Mouse (Mus musculus): Measurements from ENCODE around the gene Cpm. TPM values are rescaled to one million over a fixed set of nuclear protein-coding genes. Genes with fewer than 3 reads are reported as not detected.

Cpm gene
- polyA plus RNA-seq, 1 experiment = not detected

DNA sequence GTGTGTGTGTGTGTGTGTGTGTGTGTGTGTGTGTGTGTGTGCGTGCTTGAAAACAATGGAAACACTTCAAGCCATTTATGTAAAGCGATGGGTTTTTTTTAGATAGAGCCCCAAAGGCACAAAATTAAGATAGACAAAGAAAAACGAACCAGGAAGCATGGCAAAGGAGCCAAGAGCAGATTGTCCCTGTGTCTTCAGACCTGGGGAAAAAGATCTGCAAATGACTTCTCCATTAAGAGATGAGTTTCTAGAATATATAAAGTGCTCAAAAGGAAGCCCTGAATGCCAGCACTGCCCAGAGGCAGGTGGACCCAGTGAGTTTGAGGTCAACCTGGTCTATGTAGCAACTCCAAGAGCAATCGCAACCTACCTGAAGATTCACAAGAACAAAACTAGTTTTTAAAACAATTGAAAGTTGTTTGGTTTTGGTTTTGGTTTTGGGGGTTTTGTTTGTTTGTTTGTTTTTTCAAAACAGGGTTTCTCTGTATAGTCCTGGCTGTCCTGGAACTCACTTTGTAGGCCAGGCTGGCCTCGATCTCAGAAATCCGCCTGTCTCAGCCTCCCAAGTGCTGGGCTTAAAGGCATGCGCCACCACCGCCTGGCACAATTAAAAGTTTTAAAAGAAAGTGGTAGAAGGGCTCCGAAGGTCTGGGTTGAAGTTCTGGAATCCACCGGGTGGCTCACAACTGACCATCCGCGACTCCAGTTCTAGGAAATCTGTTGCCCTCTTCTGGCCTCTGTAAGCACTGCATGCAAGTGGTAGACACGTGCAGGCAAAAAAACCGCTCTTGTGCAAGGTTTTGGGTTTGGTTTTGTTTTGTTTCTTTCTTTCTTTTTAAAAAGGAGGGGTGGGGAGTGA is 52.9 kb downstream of the Cpm start:
- TF ChIP-seq GATA1 (IDR thresholded peaks at IDR 0.05; ENCODE audit: low read length) = no peak

DNA sequence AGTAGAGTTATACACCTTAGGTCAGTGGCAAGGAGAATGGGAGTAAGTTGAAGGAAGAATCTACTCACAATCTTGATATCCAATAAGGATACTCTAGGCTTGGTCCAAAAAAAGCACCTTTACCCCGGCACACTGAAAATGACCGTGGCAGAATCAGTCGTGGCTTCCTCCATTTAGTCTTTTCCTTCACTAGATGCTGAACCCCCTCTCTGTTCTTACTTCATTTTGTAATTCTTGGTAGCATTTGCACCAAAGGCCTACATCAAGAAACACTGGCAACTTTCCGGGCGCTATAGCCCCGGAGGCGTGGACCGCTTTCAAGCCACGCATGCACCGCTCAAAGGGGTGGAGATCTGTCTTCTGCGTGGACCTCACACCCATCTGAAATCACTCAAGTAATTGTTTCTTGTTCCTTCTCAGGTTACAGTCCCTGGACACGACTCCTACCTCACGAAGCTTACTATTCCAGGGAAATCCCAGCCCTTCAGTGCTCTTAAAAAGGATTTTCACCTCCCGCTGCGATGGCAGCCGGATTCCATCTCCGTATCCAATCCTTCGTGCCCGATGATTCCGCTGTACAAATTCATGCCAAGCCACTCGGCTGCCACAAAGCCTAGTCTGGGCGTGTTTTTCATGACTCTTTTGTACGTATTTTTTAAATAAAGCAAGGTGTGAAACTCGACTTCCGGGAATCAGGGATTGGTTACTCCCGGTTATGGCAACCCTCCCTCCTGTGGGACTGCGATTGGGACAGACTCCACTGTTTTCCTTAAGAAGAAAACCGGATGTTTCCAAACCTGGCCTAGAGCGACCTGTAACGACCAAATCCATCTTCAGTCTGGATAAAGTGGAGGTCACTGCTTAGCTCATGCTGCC is 53.8 kb downstream of the Cpm start:
- no peak for TF ChIP-seq GATA1 (IDR thresholded peaks at IDR 0.05; ENCODE audit: low read length)

GRCm38 (mm10) chr10:117683734-117684037 is 54.4 kb downstream of the Cpm start:
- no peak for TF ChIP-seq GATA1 (IDR thresholded peaks at IDR 0.05; ENCODE audit: low read length)

GRCm38 (mm10) chr10:117684298-117685170 is 55.2 kb downstream of the Cpm start:
- no peak for TF ChIP-seq GATA1 (IDR thresholded peaks at IDR 0.05; ENCODE audit: low read length)

DNA sequence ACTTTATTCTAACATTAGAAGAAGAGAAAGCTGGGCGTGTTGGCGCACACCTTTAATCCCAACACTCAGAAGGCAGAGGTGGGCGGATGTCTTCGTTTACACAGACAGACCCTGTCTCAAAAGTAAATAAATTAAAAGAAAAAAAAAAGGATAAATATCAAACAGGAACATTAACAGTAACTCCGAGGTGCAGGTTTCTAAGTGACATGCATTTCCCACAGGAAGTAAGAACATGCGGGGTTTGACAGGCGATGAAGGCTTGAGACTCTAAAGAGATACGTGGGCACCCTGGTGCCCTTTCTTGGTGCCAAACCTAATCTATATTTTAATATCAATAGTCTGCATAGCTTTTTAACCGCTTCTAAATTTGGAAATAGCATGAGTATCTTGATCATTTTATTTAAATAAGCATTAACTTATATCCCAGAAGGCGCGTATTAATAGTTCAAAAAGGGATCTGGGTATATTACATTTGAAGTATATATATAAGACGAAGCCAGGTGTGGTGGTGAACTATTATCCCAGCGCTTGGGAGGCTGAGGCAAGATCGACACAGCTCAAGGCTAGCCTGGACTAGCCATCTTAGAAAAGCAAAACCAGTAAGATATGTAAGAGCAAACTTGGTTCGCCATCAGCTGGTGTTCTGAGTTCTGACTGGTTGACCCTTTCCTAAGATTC is 56.0 kb downstream of the Cpm start:
- TF ChIP-seq GATA1 (IDR thresholded peaks at IDR 0.05; ENCODE audit: low read length) = no peak

GRCm38 (mm10) chr10:117685849-117686591 is 56.7 kb downstream of the Cpm start:
- TF ChIP-seq GATA1 (IDR thresholded peaks at IDR 0.05; ENCODE audit: low read length) = no peak

DNA sequence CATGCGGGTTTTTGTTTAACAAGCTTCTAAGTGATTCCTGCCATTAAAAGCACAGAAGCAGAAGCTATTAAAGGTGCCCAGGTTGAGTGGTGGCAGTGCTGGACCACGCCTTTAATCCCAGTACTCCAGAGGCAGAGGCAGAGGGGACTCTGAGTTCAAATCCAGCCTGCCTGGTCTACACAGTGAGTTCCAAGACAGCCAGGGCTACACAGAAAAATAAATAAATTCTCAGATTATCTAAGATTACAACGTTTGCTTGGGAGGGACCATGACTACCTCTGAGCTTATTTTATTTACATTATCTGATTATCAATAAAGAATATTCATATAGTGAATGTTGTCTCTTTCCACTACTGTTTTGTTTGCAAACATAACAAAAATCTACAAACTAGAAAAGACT is 57.7 kb downstream of the Cpm start:
- TF ChIP-seq GATA1 (IDR thresholded peaks at IDR 0.05; ENCODE audit: low read length) = no peak

DNA sequence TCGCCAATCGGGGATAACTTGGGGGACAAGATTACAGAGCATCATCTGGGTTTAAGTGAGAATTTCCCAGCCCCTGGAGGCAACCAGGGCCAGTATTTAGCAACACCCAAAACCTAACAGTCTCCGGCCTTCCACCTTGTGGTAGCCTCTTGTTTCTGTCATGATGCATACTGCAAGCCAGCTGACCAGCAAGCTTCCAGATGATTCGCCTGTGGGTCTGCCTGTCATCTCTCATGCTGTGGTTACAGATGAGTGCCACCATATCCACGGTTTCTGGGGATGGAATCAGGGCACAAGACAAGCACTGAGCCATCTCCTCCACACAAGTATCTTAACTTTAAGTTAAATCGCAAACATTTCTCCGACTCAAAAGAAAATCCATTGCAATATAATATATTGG is 58.3 kb downstream of the Cpm start:
- no peak for TF ChIP-seq GATA1 (IDR thresholded peaks at IDR 0.05; ENCODE audit: low read length)

DNA sequence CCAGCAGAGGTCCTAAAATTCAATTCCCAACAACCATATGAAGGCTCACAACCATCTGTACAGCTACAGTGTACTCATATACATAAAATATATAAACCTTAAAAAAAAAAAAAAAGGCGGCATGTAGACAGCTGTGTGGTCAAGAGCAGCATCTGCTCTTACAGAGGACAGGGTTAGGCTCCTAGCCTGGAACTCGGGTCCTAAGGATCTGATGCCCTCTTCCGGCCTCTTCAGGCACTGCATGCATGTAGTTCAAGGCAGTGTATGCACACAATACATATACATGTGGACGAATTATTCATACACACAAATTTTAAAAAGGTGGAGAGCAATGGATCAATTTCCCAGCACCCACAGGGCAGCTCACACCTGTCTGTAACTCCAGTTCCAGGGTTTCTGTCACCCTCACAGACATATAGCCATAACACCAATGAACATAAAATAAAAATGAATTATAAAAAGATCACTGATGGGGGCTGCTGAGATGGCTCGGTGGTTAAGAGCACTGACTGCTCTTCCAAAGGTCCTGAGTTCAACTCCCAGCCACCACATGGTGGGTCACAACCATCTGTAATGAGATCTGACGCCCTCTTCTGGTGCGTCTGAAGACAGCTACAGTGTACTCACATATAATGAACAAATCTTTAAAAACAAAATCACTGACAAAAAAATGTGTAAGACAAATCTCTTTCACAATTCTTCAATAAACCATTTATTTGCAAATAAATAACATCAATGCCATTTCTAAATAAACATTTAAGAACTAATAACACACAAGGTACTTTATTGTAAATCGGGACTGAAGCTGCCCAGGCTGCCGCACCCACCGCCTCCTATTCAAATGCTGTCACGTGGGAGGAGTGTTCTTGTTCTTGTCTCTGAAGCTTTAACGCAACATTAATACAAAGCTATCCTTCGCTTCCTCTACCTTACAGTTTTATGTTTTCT is 59.2 kb downstream of the Cpm start:
- TF ChIP-seq GATA1 (IDR thresholded peaks at IDR 0.05; ENCODE audit: low read length) = no peak

GRCm38 (mm10) chr10:117689297-117690100 is 60.2 kb downstream of the Cpm start:
- TF ChIP-seq GATA1 (IDR thresholded peaks at IDR 0.05; ENCODE audit: low read length) = no peak

DNA sequence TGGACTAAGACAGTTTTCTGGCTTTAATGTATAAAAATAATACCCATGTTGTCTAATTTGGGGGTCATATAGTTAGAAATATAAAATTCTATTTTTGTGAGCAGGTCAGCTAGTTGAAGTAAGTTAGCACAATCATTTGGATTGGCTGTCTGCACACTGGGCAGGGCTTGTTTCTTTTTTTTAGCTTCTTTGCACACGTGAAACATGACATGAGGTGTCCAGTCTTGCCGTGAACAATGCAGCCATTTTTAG is 60.7 kb downstream of the Cpm start:
- no peak for TF ChIP-seq GATA1 (IDR thresholded peaks at IDR 0.05; ENCODE audit: low read length)

GRCm38 (mm10) chr10:117690770-117691296 is 61.5 kb downstream of the Cpm start:
- no peak for TF ChIP-seq GATA1 (IDR thresholded peaks at IDR 0.05; ENCODE audit: low read length)

All from G1E-ER4 (cell line).